Mouse (Mus musculus) skeletal muscle tissue, adult 2 months (tissue): Measurements from ENCODE around the gene Siglecf.
"Not testable (repeated sequence)": the region's sequence is repeated elsewhere in the genome, so short reads cannot be mapped to it uniquely, and the experiment has no call there.

ENCODE experiments used
- DNase-seq: peaks from one replicate; pipeline ENCODE4 v3.0.0-alpha.2; 2012; ENCODE audit warnings: low read depth, low spot score

Siglecf gene

GRCm38 (mm10) chr7:43351154-43351553 lies at the start of gene Siglecf:
Siglecf (plus strand) TSS chr7:43351341.
- no peak for DNase-seq

- DNase-seq = peak; percentile 67
Observed at GRCm38 (mm10) chr7:43305235-43305634, 45.9 kb upstream of the Siglecf start.

- DNase-seq = no peak
Observed at GRCm38 (mm10) chr7:43309069-43309468, 42.1 kb upstream of the Siglecf start.

GRCm38 (mm10) chr7:43311632-43312031 lies 39.5 kb upstream of the Siglecf start:
- no peak for DNase-seq

- no peak for DNase-seq
Observed at GRCm38 (mm10) chr7:43312386-43313012, 38.6 kb upstream of the Siglecf start.

GRCm38 (mm10) chr7:43313013-43313428 lies 38.1 kb upstream of the Siglecf start, which contains the start of gene Zfp715:
Zfp715 (minus strand) TSS chr7:43313294.
- peak; percentile 94 for DNase-seq

- DNase-seq = no peak
Observed at GRCm38 (mm10) chr7:43326223-43326780, 24.8 kb upstream of the Siglecf start.

- DNase-seq = no peak
Observed at GRCm38 (mm10) chr7:43328101-43328500, 23.0 kb upstream of the Siglecf start.

GRCm38 (mm10) chr7:43333203-43333602 lies 17.9 kb upstream of the Siglecf start:
- peak; percentile 48 for DNase-seq

GRCm38 (mm10) chr7:43333899-43334298 lies 17.2 kb upstream of the Siglecf start:
- peak; percentile 89 for DNase-seq

GRCm38 (mm10) chr7:43340771-43341170 lies 10.4 kb upstream of the Siglecf start:
- no peak for DNase-seq

GRCm38 (mm10) chr7:43343191-43343590 lies 8.0 kb upstream of the Siglecf start:
- DNase-seq = no peak

GRCm38 (mm10) chr7:43344020-43344419 lies 7.1 kb upstream of the Siglecf start:
- no peak for DNase-seq

GRCm38 (mm10) chr7:43344491-43344890 lies 6.7 kb upstream of the Siglecf start:
- no peak for DNase-seq

- DNase-seq = no peak
Observed at GRCm38 (mm10) chr7:43346148-43346547, 5.0 kb upstream of the Siglecf start.

GRCm38 (mm10) chr7:43346571-43346970 lies 4.6 kb upstream of the Siglecf start:
- no peak for DNase-seq

GRCm38 (mm10) chr7:43349623-43350022 lies 1.5 kb upstream of the Siglecf start:
- DNase-seq = not testable (repeated sequence)

GRCm38 (mm10) chr7:43353118-43353517 lies 2.0 kb downstream of the Siglecf start:
- peak; percentile 39 for DNase-seq

- DNase-seq = no peak
Observed at GRCm38 (mm10) chr7:43353758-43354157, 2.6 kb downstream of the Siglecf start.

GRCm38 (mm10) chr7:43354893-43355835 lies 4.0 kb downstream of the Siglecf start:
- no peak for DNase-seq

- no peak for DNase-seq
Observed at GRCm38 (mm10) chr7:43358556-43358955, 7.4 kb downstream of the Siglecf start.

GRCm38 (mm10) chr7:43361442-43361841 lies 10.3 kb downstream of the Siglecf start:
- no peak for DNase-seq
